Mouse (Mus musculus): Measurements from ENCODE around the gene Prnp.

- TF ChIP-seq CTCF (IDR thresholded peaks at IDR 0.05; ENCODE audit: insufficient read depth, low read depth, low read length) (no peak), POLR2A (IDR thresholded peaks at IDR 0.05; ENCODE audit: insufficient read depth, low read depth, low read length) (no peak)
These were observed 61.4 kb downstream of the Prnp start for GRCm38 (mm10) chr2:131971098-131971497.
